Mouse (Mus musculus): ENCODE data around the gene Rab21. TPM values are rescaled to one million over a fixed set of nuclear protein-coding genes. Genes with fewer than 3 reads are reported as not detected.

Rab21 gene
- polyA plus RNA-seq, 1 experiment = 29.2 TPM

- no peaks in the 10 kb centered on the region for H3K36me3 ChIP-seq (ENCODE audit: control insufficient read depth, insufficient read depth, low read length)
- H3K4me1 ChIP-seq (ENCODE audit: control insufficient read depth, insufficient read depth, low read length) = peaks cover 32% of the 10 kb centered on the region
- no peaks in the 10 kb centered on the region for H3K27me3 ChIP-seq (replicated peaks; ENCODE audit: control insufficient read depth, insufficient read depth, low read length)
- peak overlapping the region; percentile 93 for H3K4me3 ChIP-seq (ENCODE audit: insufficient read depth, low read depth, low read length)
- TF ChIP-seq CTCF (conservative IDR thresholded peaks at IDR 0.05; ENCODE audit: insufficient read depth, insufficient read length, low read depth, low read length) (no peak), POLR2A (IDR thresholded peaks at IDR 0.05; ENCODE audit: low read depth, low read length) (no peak)
- H3K27ac ChIP-seq (ENCODE audit: insufficient read depth, low read depth, low read length) = peak overlapping the region; percentile 97
- WGBS = under 1% methylated on average over 6 of the region's 6 CpGs
- peak; percentile 10 for DNase-seq
Observed at GRCm38 (mm10) chr10:115314287-115314581, 1.2 kb downstream of the Rab21 start.

DNA sequence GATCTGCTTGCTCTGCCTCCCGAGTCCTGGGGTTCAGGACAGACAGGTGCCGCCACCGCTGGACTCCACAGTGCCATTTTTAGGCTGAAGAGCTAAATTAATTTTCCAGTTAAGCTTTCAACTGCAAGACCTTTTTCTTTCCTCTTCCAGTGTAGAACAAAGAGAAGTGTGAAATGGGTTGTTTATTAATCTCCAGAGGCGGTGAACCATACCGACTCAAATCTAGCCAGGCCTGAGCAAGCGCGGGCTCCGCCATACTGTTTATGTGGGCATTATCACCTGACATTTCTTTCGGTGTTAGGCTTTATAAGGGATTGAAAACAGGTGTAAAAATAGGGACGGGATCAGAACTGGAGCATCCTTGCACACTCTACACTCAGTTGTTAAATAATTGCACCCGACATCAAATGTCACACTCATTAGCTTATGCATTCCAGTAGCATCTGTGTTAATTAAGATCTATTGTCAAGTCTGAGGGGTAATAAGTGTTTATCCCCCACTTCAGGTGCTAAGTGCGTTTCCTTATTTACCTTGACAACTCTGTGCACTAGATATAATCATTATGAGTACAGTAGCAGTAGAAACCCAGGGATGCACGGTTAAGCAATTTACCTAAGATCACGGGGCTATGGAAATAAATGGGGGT, 1.6 kb downstream of the Rab21 start:
- 28% methylated on average over 14 of the region's 14 CpGs for WGBS
- no peaks in the 10 kb centered on the region for H3K27me3 ChIP-seq (replicated peaks; ENCODE audit: control insufficient read depth, insufficient read depth, low read length)
- H3K27ac ChIP-seq (ENCODE audit: insufficient read depth, low read depth, low read length) = peak overlapping the region; percentile 97
- H3K4me1 ChIP-seq (ENCODE audit: control insufficient read depth, insufficient read depth, low read length) = peaks cover 32% of the 10 kb centered on the region
- no peaks in the 10 kb centered on the region for H3K36me3 ChIP-seq (ENCODE audit: control insufficient read depth, insufficient read depth, low read length)
- peak overlapping the region; percentile 25 for H3K4me3 ChIP-seq (ENCODE audit: insufficient read depth, low read depth, low read length)
- DNase-seq = peak; percentile 84
- TF ChIP-seq CTCF (conservative IDR thresholded peaks at IDR 0.05; ENCODE audit: insufficient read depth, insufficient read length, low read depth, low read length) (no peak), POLR2A (IDR thresholded peaks at IDR 0.05; ENCODE audit: low read depth, low read length) (no peak)

DNA sequence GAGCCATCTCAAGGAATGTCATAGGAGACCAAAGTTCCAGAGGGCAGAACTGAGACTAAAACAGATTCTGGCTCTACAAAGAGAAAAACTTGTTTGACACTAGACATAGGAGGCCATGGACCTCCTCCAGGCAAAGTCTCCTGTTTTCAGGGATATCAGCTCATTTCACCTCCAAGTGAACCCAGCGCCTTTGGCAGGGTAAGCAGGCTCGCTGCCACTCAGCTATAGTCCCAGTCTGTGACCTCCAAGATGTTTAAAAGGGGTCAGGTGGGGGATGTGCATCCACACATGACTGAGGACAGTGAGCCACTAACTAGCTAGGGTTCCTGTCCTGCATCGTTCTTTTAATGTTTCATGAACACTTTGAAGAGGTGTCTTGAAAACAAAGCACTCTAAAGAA, 2.7 kb downstream of the Rab21 start:
- H3K4me1 ChIP-seq (ENCODE audit: control insufficient read depth, insufficient read depth, low read length) = peaks cover 32% of the 10 kb centered on the region
- peak overlapping the region; percentile 97 for H3K27ac ChIP-seq (ENCODE audit: insufficient read depth, low read depth, low read length)
- DNase-seq = peak; percentile 82
- WGBS = 10% methylated on average over 3 of the region's 3 CpGs
- no peak overlapping the region for H3K4me3 ChIP-seq (ENCODE audit: insufficient read depth, low read depth, low read length)
- TF ChIP-seq POLR2A (IDR thresholded peaks at IDR 0.05; ENCODE audit: low read depth, low read length) = no peak
- no peak for TF ChIP-seq CTCF (conservative IDR thresholded peaks at IDR 0.05; ENCODE audit: insufficient read depth, insufficient read length, low read depth, low read length)
- H3K27me3 ChIP-seq (replicated peaks; ENCODE audit: control insufficient read depth, insufficient read depth, low read length) = no peaks in the 10 kb centered on the region
- no peaks in the 10 kb centered on the region for H3K36me3 ChIP-seq (ENCODE audit: control insufficient read depth, insufficient read depth, low read length)

GRCm38 (mm10) chr10:115312194-115312593, 3.2 kb downstream of the Rab21 start:
- TF ChIP-seq CTCF (conservative IDR thresholded peaks at IDR 0.05; ENCODE audit: insufficient read depth, insufficient read length, low read depth, low read length) (no peak), POLR2A (IDR thresholded peaks at IDR 0.05; ENCODE audit: low read depth, low read length) (no peak)
- H3K4me1 ChIP-seq (ENCODE audit: control insufficient read depth, insufficient read depth, low read length) = peaks cover 32% of the 10 kb centered on the region
- WGBS = 58% methylated on average over 5 of the region's 5 CpGs
- no peaks in the 10 kb centered on the region for H3K27me3 ChIP-seq (replicated peaks; ENCODE audit: control insufficient read depth, insufficient read depth, low read length)
- no peaks in the 10 kb centered on the region for H3K36me3 ChIP-seq (ENCODE audit: control insufficient read depth, insufficient read depth, low read length)
- H3K27ac ChIP-seq (ENCODE audit: insufficient read depth, low read depth, low read length) = peak overlapping the region; percentile 97
- no peak for DNase-seq
- H3K4me3 ChIP-seq (ENCODE audit: insufficient read depth, low read depth, low read length) = no peak overlapping the region

DNA sequence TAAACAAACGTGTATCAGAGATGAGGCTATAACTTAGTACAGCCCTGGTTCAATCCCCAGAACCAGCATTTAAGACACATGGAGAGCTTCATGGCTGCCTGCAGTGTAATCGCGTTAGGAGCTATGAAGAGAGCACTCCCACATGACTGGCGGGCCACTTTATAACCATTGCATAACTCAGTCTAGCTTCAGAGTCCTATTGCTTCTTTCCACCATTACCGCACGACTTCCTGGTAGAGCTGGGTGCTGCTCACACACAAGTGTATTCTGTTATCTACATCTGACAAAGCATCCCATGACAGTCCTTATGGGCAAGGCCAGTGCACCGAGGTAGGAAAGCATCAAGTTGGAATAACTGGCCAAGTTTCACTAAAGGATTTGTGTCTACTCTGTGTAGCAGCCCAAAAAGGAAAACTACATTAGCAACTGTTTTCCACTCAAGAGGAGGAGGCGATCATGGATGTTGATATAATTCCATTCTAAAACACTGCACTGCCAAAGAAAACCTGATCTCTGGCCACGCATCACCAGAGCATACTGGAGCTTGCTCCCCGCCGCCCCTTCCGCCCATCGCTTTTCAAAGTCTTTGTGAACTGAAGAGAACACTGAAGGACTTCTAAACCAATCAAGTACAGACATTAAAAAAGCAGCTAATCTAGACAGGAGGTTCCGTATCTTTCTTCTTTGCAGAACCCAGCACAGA, 4.0 kb downstream of the Rab21 start:
- H3K4me3 ChIP-seq (ENCODE audit: insufficient read depth, low read depth, low read length) = no peak overlapping the region
- H3K4me1 ChIP-seq (ENCODE audit: control insufficient read depth, insufficient read depth, low read length) = peaks cover 30% of the 10 kb centered on the region
- DNase-seq = peak; percentile 21
- no peak for TF ChIP-seq POLR2A (IDR thresholded peaks at IDR 0.05; ENCODE audit: low read depth, low read length)
- TF ChIP-seq CTCF (conservative IDR thresholded peaks at IDR 0.05; ENCODE audit: insufficient read depth, insufficient read length, low read depth, low read length) = no peak
- WGBS = 56% methylated on average over 14 of the region's 14 CpGs
- no peaks in the 10 kb centered on the region for H3K36me3 ChIP-seq (ENCODE audit: control insufficient read depth, insufficient read depth, low read length)
- H3K27me3 ChIP-seq (replicated peaks; ENCODE audit: control insufficient read depth, insufficient read depth, low read length) = no peaks in the 10 kb centered on the region
- 0 out of 2 replicates have a peak overlapping the region, but pooled peaks have one; percentile 19 for H3K27ac ChIP-seq (ENCODE audit: insufficient read depth, low read depth, low read length)

DNA sequence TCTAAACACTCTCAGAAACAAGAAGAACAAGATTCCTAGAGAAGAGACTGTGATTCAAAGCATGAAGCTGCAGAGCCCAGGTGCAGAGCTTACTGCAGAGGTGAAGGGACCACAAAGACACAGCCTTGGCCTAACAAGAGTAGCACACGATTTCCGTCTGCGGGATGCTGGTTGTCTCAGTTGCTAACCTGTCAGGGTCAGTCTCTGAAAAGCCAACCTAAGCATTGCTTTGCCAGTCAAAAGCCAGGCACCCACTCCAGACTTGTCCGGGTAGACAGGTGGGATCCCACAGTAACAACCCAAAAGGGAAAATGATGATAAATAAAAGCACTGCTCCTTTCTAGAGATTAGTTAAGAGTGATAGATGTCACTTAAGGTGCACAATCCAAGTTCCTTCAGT, 6.2 kb downstream of the Rab21 start:
- Histone ChIP-seq H3K4me1 (ENCODE audit: control insufficient read depth, insufficient read depth, low read length) (peaks cover 29% of the 10 kb centered on the region), H3K36me3 (ENCODE audit: control insufficient read depth, insufficient read depth, low read length) (no peaks in the 10 kb centered on the region), H3K27ac (ENCODE audit: insufficient read depth, low read depth, low read length) (no peak overlapping the region), H3K4me3 (ENCODE audit: insufficient read depth, low read depth, low read length) (no peak overlapping the region), H3K27me3 (replicated peaks; ENCODE audit: control insufficient read depth, insufficient read depth, low read length) (no peaks in the 10 kb centered on the region)
- no peak for DNase-seq
- TF ChIP-seq CTCF (conservative IDR thresholded peaks at IDR 0.05; ENCODE audit: insufficient read depth, insufficient read length, low read depth, low read length) (no peak), POLR2A (IDR thresholded peaks at IDR 0.05; ENCODE audit: low read depth, low read length) (no peak)
- WGBS = 87% methylated on average over 4 of the region's 4 CpGs

- no peak for TF ChIP-seq POLR2A (IDR thresholded peaks at IDR 0.05; ENCODE audit: low read depth, low read length)
- TF ChIP-seq CTCF (conservative IDR thresholded peaks at IDR 0.05; ENCODE audit: insufficient read depth, insufficient read length, low read depth, low read length) = no peak
- H3K36me3 ChIP-seq (ENCODE audit: control insufficient read depth, insufficient read depth, low read length) = no peaks in the 10 kb centered on the region
- WGBS = 55% methylated on average over 7 of the region's 7 CpGs
Observed at GRCm38 (mm10) chr10:115307331-115307875, 8.0 kb downstream of the Rab21 start.

More at GRCm38 (mm10) chr10:115307331-115307875, 8.0 kb downstream of the Rab21 start:
- Histone ChIP-seq H3K27me3 (replicated peaks; ENCODE audit: control insufficient read depth, insufficient read depth, low read length) (no peaks in the 10 kb centered on the region), H3K27ac (ENCODE audit: insufficient read depth, low read depth, low read length) (no peak overlapping the region), H3K4me1 (ENCODE audit: control insufficient read depth, insufficient read depth, low read length) (peaks cover 18% of the 10 kb centered on the region), H3K4me3 (ENCODE audit: insufficient read depth, low read depth, low read length) (no peak overlapping the region)
- no peak for DNase-seq

All from kidney, adult 2 months (tissue).